In the genomic region with DNA sequence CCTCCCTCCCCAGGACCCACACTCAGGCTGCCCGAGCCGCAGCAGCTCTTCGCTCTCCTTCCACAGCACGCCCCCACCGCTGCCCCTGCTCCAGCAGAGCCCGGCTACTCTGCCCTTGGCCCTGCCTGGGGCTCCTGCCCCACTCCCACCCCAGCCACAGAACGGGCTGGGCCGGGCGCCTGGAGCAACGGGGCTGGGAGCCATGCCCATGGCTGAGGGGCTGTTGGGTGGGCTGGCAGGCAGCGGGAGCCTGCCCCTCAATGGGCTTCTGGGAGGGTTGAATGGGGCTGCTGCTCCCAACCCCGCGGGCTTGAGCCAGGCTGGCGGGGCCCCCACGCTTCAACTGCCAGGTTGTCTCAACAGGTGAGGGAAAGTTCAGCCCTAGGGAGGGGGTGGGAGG, we compare ENCODE assay signal across 19 mouse cellular contexts. TPM values are rescaled to one million over a fixed set of nuclear protein-coding genes. Genes with fewer than 3 reads are reported as not detected.
DNase-seq lines count a peak whose midpoint lies in the region; ATAC-seq and TF ChIP-seq lines count a peak whose summit lies in the region.
"Had no signal": no experiment of that assay in that cellular context is flagged by ENCODE, and none has a peak within 500 bp of the region (broad histone marks: within the 10 kb centered on the region; RNA-seq: fewer than 3 reads in every experiment).

No protein-coding gene starts in this region.

- no peaks in the 10 kb centered on the region for H3K9me3 ChIP-seq in heart, embryonic 10.5 days
- no peaks in the 10 kb centered on the region for H3K9me3 ChIP-seq in midbrain, embryonic 10.5 days (replicated peaks)
- H3K9me3 ChIP-seq in midbrain, embryonic 14.5 days (ENCODE audit: control insufficient read depth, low read length), result no peaks in the 10 kb centered on the region
- H3K9me3 ChIP-seq in forebrain, postnatal 0 days (ENCODE audit: low read length), result no peaks in the 10 kb centered on the region
- H3K9me3 ChIP-seq: embryonic facial prominence, embryonic 13.5 days had no signal

- H3K27ac ChIP-seq in heart, embryonic 10.5 days, result peak overlapping the region; percentile 22; the same call in 1 of the 2 replicates
- H3K27ac ChIP-seq in midbrain, embryonic 10.5 days (replicated peaks), result peak overlapping the region; percentile 75
- no peak overlapping the region for H3K27ac ChIP-seq in midbrain, embryonic 14.5 days (replicated peaks; ENCODE audit: low read depth, low read length)
- H3K27ac ChIP-seq in forebrain, postnatal 0 days (ENCODE audit: low read depth, low read length), result no peak overlapping the region
- H3K27ac ChIP-seq: embryonic facial prominence, embryonic 13.5 days; kidney, postnatal 0 days had no signal

- no peak; the same call in 1 of the 2 replicates for ATAC-seq in midbrain, embryonic 14.5 days (ENCODE audit: low FRiP score, low TSS enrichment)
- 0 out of 2 replicates have a peak, but pooled peaks have one; percentile 23 for ATAC-seq in forebrain, postnatal 0 days
- ATAC-seq: CD4-positive, CD25-positive, alpha-beta regulatory T cell, adult 4 months; liver, postnatal 0 days had no signal

- no peak for DNase-seq in heart, embryonic 10.5 days (ENCODE audit: low spot score)
- no peak for DNase-seq in heart, adult 8-10 months (ENCODE audit: low spot score)
- DNase-seq in midbrain, embryonic 10.5 days (ENCODE audit: low spot score), result no peak
- no peak for DNase-seq in midbrain, embryonic 14.5 days
- DNase-seq in brain, embryonic 14.5 days (ENCODE audit: low read depth), result peak; percentile 55
- no peak for DNase-seq in forebrain, postnatal 0 days
- DNase-seq in layer of hippocampus, adult 9-10 months (ENCODE audit: low spot score), result no peak
- no peak for DNase-seq in layer of hippocampus, postnatal 25 days (ENCODE audit: extremely low spot score in 1 of 2, low spot score in 1 of 2)
- DNase-seq: cerebellum, adult 9-11 months; gastrocnemius, postnatal 25 days; kidney, adult 18-20 months; layer of hippocampus, postnatal 36 days; liver, postnatal 0 days; right cerebral cortex, postnatal 25 days; thymus, adult 18-20 months; thymus, postnatal 4 days had no signal

- peaks cover 40% of the 10 kb centered on the region for H3K4me1 ChIP-seq in heart, embryonic 10.5 days
- peaks cover 44% of the 10 kb centered on the region for H3K4me1 ChIP-seq in midbrain, embryonic 10.5 days
- H3K4me1 ChIP-seq in midbrain, embryonic 14.5 days (ENCODE audit: control insufficient read depth, insufficient read depth, low read length), result peaks cover 9% of the 10 kb centered on the region; the same call in 1 of the 2 replicates
- H3K4me1 ChIP-seq in forebrain, postnatal 0 days (ENCODE audit: insufficient read depth), result no peaks in the 10 kb centered on the region

- TF ChIP-seq POLR2A in brain, embryonic 14.5 days (IDR thresholded peaks at IDR 0.05; ENCODE audit: borderline replicate concordance, extremely low read depth, insufficient read depth, insufficient read length, poor library complexity, severe bottlenecking), result no peak

- TF ChIP-seq CTCF in brain, embryonic 14.5 days (IDR thresholded peaks at IDR 0.05; ENCODE audit: borderline replicate concordance, extremely low read depth, insufficient read depth, insufficient read length), result no peak
- no peak for TF ChIP-seq CTCF in forebrain, postnatal 0 days (IDR thresholded peaks at IDR 0.05; ENCODE audit: low read depth)

- H3K36me3 ChIP-seq in heart, embryonic 10.5 days, result peaks cover 90% of the 10 kb centered on the region
- H3K36me3 ChIP-seq in midbrain, embryonic 10.5 days, result peaks cover 95% of the 10 kb centered on the region
- peaks cover 89% of the 10 kb centered on the region for H3K36me3 ChIP-seq in midbrain, embryonic 14.5 days (ENCODE audit: control insufficient read depth, insufficient read depth, low read length)
- H3K36me3 ChIP-seq in forebrain, postnatal 0 days (ENCODE audit: insufficient read depth), result peaks cover 70% of the 10 kb centered on the region

- H3K27me3 ChIP-seq in heart, embryonic 10.5 days (ENCODE audit: insufficient read depth, poor library complexity, severe bottlenecking), result no peaks in the 10 kb centered on the region
- peaks cover 4% of the 10 kb centered on the region; the same call in 1 of the 2 replicates for H3K27me3 ChIP-seq in midbrain, embryonic 10.5 days (ENCODE audit: low read depth, poor library complexity, severe bottlenecking)
- no peaks in the 10 kb centered on the region for H3K27me3 ChIP-seq in midbrain, embryonic 14.5 days (ENCODE audit: control insufficient read depth, insufficient read depth, low read length)
- H3K27me3 ChIP-seq in forebrain, postnatal 0 days (ENCODE audit: insufficient read depth, low read length), result no peaks in the 10 kb centered on the region
- H3K27me3 ChIP-seq: embryonic facial prominence, embryonic 13.5 days had no signal

- no peak overlapping the region for H3K4me2 ChIP-seq in midbrain, embryonic 14.5 days (ENCODE audit: low read length)
- no peak overlapping the region for H3K4me2 ChIP-seq in forebrain, postnatal 0 days (ENCODE audit: low read depth)
- H3K4me2 ChIP-seq: embryonic facial prominence, embryonic 13.5 days had no signal

- WGBS in heart, embryonic 10.5 days, result 79% methylated on average over 13 of the region's 15 CpGs
- 69% methylated on average over 15 of the region's 15 CpGs for WGBS in midbrain, embryonic 10.5 days
- WGBS in midbrain, embryonic 14.5 days, result 63% methylated on average over 15 of the region's 15 CpGs
- 45% methylated on average over 15 of the region's 15 CpGs for WGBS in forebrain, postnatal 0 days

- no peak overlapping the region for H3K9ac ChIP-seq in midbrain, embryonic 14.5 days (replicated peaks; ENCODE audit: low read length)
- no peak overlapping the region for H3K9ac ChIP-seq in forebrain, postnatal 0 days
- H3K9ac ChIP-seq: embryonic facial prominence, embryonic 13.5 days; liver, postnatal 0 days had no signal

- H3K4me3 ChIP-seq in heart, embryonic 10.5 days, result no peak overlapping the region
- H3K4me3 ChIP-seq in midbrain, embryonic 10.5 days, result peak overlapping the region; percentile 27
- no peak overlapping the region for H3K4me3 ChIP-seq in midbrain, embryonic 14.5 days (replicated peaks; ENCODE audit: low read depth, low read length)
- no peak overlapping the region for H3K4me3 ChIP-seq in forebrain, postnatal 0 days (ENCODE audit: low read depth, low read length)
- H3K4me3 ChIP-seq: embryonic facial prominence, embryonic 13.5 days had no signal

RNA-seq across cellular contexts. Expression of a gene that starts 7.3 kb away (rescaled TPM):
- 49.8 and 52.8 TPM in 2 replicates for polyA plus RNA-seq in heart, embryonic 10.5 days (2016; fragmentation: Nextera tagmentation; extraction: Ambion mirVana)
- 100 to 1,000 TPM; 133 to 158 (median 141) TPM for total RNA-seq in heart, adult 8-10 months (2022)
- 20.5 and 21.7 TPM in 2 replicates for polyA plus RNA-seq in midbrain, embryonic 10.5 days (2016; fragmentation: Nextera tagmentation; extraction: Ambion mirVana)
- 17.4 and 21.8 TPM in 2 replicates for polyA plus RNA-seq in midbrain, embryonic 14.5 days (2014; fragmentation: Nextera tagmentation; extraction: Ambion mirVana)
- 13.1 and 13.5 TPM in 2 replicates for polyA plus RNA-seq in brain, embryonic 14.5 days (2012; rRNA removed)
- 14.4 and 15.5 TPM in 2 replicates for total RNA-seq in forebrain, postnatal 0 days (2014; rRNA removed)
- polyA plus RNA-seq in forebrain, postnatal 0 days (2015; fragmentation: Nextera tagmentation; extraction: Ambion mirVana), result 27.2 and 27.8 TPM in 2 replicates
- total RNA-seq in layer of hippocampus, postnatal 25 days (2021), result 10 to 100 TPM; 47.0 to 55.1 TPM

RNA-seq across cellular contexts. Expression of a gene that starts 15.1 kb away (rescaled TPM):
- polyA plus RNA-seq in heart, embryonic 10.5 days (2016; fragmentation: Nextera tagmentation; extraction: Ambion mirVana), result 1.7 and 2.2 TPM in 2 replicates
- total RNA-seq in heart, adult 8-10 months (2022), result 10 to 100 TPM; 68.8 to 84.0 (median 69.8) TPM
- polyA plus RNA-seq in midbrain, embryonic 10.5 days (2016; fragmentation: Nextera tagmentation; extraction: Ambion mirVana), result 2.1 and 2.6 TPM in 2 replicates
- 6.2 and 9.0 TPM in 2 replicates for polyA plus RNA-seq in midbrain, embryonic 14.5 days (2014; fragmentation: Nextera tagmentation; extraction: Ambion mirVana)
- polyA plus RNA-seq in brain, embryonic 14.5 days (2012; rRNA removed), result 40.8 and 49.6 TPM in 2 replicates
- 42.2 and 48.1 TPM in 2 replicates for total RNA-seq in forebrain, postnatal 0 days (2014; rRNA removed)
- 1.7 TPM in 2 replicates for polyA plus RNA-seq in forebrain, postnatal 0 days (2015; fragmentation: Nextera tagmentation; extraction: Ambion mirVana)
- total RNA-seq in layer of hippocampus, postnatal 25 days (2021), result 100 to 1,000 TPM in 1 of 2 experiments, 10 to 100 TPM in 1; 88.5 to 105 TPM

RNA-seq across cellular contexts. Expression of a gene that starts 22.0 kb away (rescaled TPM):
- polyA plus RNA-seq in heart, embryonic 10.5 days (2016; fragmentation: Nextera tagmentation; extraction: Ambion mirVana), result 9.7 and 13.5 TPM in 2 replicates
- total RNA-seq in heart, adult 8-10 months (2022), result 1 to 10 TPM; 4.6 to 6.3 (median 5.3) TPM
- polyA plus RNA-seq in midbrain, embryonic 10.5 days (2016; fragmentation: Nextera tagmentation; extraction: Ambion mirVana), result 16.0 and 18.6 TPM in 2 replicates
- polyA plus RNA-seq in midbrain, embryonic 14.5 days (2014; fragmentation: Nextera tagmentation; extraction: Ambion mirVana), result 25.5 and 31.2 TPM in 2 replicates
- 175 and 188 TPM in 2 replicates for polyA plus RNA-seq in brain, embryonic 14.5 days (2012; rRNA removed)
- 13.0 and 21.9 TPM in 2 replicates for total RNA-seq in forebrain, postnatal 0 days (2014; rRNA removed)
- 10.0 and 12.6 TPM in 2 replicates for polyA plus RNA-seq in forebrain, postnatal 0 days (2015; fragmentation: Nextera tagmentation; extraction: Ambion mirVana)
- total RNA-seq in layer of hippocampus, postnatal 25 days (2021), result 10 to 100 TPM; 19.7 to 27.9 TPM

RNA-seq across cellular contexts. Expression of a gene that starts 24.9 kb away (rescaled TPM):
- 517 and 557 TPM in 2 replicates for polyA plus RNA-seq in heart, embryonic 10.5 days (2016; fragmentation: Nextera tagmentation; extraction: Ambion mirVana)
- 100 to 1,000 TPM; 145 to 154 (median 150) TPM for total RNA-seq in heart, adult 8-10 months (2022)
- 606 and 631 TPM in 2 replicates for polyA plus RNA-seq in midbrain, embryonic 10.5 days (2016; fragmentation: Nextera tagmentation; extraction: Ambion mirVana)
- 456 and 503 TPM in 2 replicates for polyA plus RNA-seq in midbrain, embryonic 14.5 days (2014; fragmentation: Nextera tagmentation; extraction: Ambion mirVana)
- polyA plus RNA-seq in brain, embryonic 14.5 days (2012; rRNA removed), result 356 and 525 TPM in 2 replicates
- 322 and 350 TPM in 2 replicates for total RNA-seq in forebrain, postnatal 0 days (2014; rRNA removed)
- 499 and 621 TPM in 2 replicates for polyA plus RNA-seq in forebrain, postnatal 0 days (2015; fragmentation: Nextera tagmentation; extraction: Ambion mirVana)
- total RNA-seq in layer of hippocampus, postnatal 25 days (2021), result 100 to 1,000 TPM; 125 to 144 TPM

RNA-seq across cellular contexts. Expression of a gene that starts 48.8 kb away (rescaled TPM):
- 1.9 and 8.5 TPM in 2 replicates for polyA plus RNA-seq in heart, embryonic 10.5 days (2016; fragmentation: Nextera tagmentation; extraction: Ambion mirVana)
- total RNA-seq in heart, adult 8-10 months (2022), result 1 to 10 TPM in 3 of 4 experiments, under 1 TPM in 1; 0.92 to 1.7 (median 1.2) TPM
- 10.4 and 13.3 TPM in 2 replicates for polyA plus RNA-seq in midbrain, embryonic 10.5 days (2016; fragmentation: Nextera tagmentation; extraction: Ambion mirVana)
- 1.9 and 2.8 TPM in 2 replicates for polyA plus RNA-seq in midbrain, embryonic 14.5 days (2014; fragmentation: Nextera tagmentation; extraction: Ambion mirVana)
- polyA plus RNA-seq in brain, embryonic 14.5 days (2012; rRNA removed), result 7.0 and 9.9 TPM in 2 replicates
- total RNA-seq in forebrain, postnatal 0 days (2014; rRNA removed), result 5.0 and 6.8 TPM in 2 replicates
- polyA plus RNA-seq in forebrain, postnatal 0 days (2015; fragmentation: Nextera tagmentation; extraction: Ambion mirVana), result 3.6 and 4.1 TPM in 2 replicates
- total RNA-seq in layer of hippocampus, postnatal 25 days (2021), result 10 to 100 TPM; 28.8 to 34.3 TPM

Comparison
In these comparisons a context has a peak if more than half of its experiments do, and no peak if none do; other contexts are left out.
1. H3K27ac ChIP-seq: peak in heart, embryonic 10.5 days (single experiment) and midbrain, embryonic 10.5 days (single experiment); none in midbrain, embryonic 14.5 days (single experiment) and forebrain, postnatal 0 days (single experiment).